Mouse (Mus musculus) liver, embryonic 13.5 days (tissue): Measurements from ENCODE around the gene Ptafr. TPM values are rescaled to one million over a fixed set of nuclear protein-coding genes. Genes with fewer than 3 reads are reported as not detected.

Experiments
- ATAC-seq: fragments of 200-750 bp; cut with Nextera tagmentation; 2 replicates; pipeline ENCODE4 v1.8.0; 2017; ENCODE audit warnings: low read depth, mild to moderate bottlenecking, moderate number of reproducible peaks, moderate library complexity
- DNase-seq: peaks from one replicate; pipeline ENCODE4 v3.0.0; 2022
- H3K27ac ChIP-seq: fragments of 300-500 bp; sonication (generic); 2 replicates; pipeline ENCODE4 v1.5.1; 2015; ENCODE audit warnings: moderate library complexity, mild to moderate bottlenecking, inconsistent platforms
- H3K27me3 ChIP-seq: fragments of 300-500 bp; sonication (generic); 2 replicates; pipeline ENCODE4 v1.6.1; 2015; ENCODE audit warnings: mild to moderate bottlenecking, inconsistent platforms
- H3K36me3 ChIP-seq: fragments of 300-500 bp; sonication (generic); 2 replicates; pipeline ENCODE4 v1.6.1; 2015; ENCODE audit warnings: mild to moderate bottlenecking, inconsistent platforms
- H3K4me1 ChIP-seq: fragments of 300-500 bp; sonication (generic); replicated peaks from 2 replicates; pipeline ENCODE4 v1.6.1; 2015; ENCODE audit warnings: inconsistent platforms
- H3K4me2 ChIP-seq: fragments of 300-500 bp; sonication (generic); 2 replicates; pipeline ENCODE4 v1.6.1; 2015; ENCODE audit warnings: inconsistent platforms, mild to moderate bottlenecking, moderate library complexity
- H3K4me3 ChIP-seq: fragments of 300-500 bp; sonication (generic); replicated peaks from 2 replicates; pipeline ENCODE4 v1.5.1; 2015; ENCODE audit warnings: mild to moderate bottlenecking, inconsistent platforms
- H3K9ac ChIP-seq: fragments of 300-500 bp; sonication (generic); 2 replicates; pipeline ENCODE4 v1.6.1; 2015; ENCODE audit warnings: mild to moderate bottlenecking, inconsistent platforms
- H3K9me3 ChIP-seq: fragments of 300-500 bp; sonication (generic); replicated peaks from 2 replicates; pipeline ENCODE4 v1.6.1; 2016; ENCODE audit warnings: inconsistent platforms
- WGBS: fragments of 180-500 bp; shearing (Covaris S2); methylation state at CpG from one replicate; pipeline ENCODE4 v1.1.7; 2015; ENCODE audit not compliant: insufficient replicate concordance; 5-methylcytosine and 5-hydroxymethylcytosine counted together
- polyA plus RNA-seq: library from polyadenylated mRNA; unstranded; fragments of >200 nt; fragmentation: Nextera tagmentation; extraction: Ambion mirVana; gene quantifications from 2 replicates; pipeline ENCODE4 v1.2.1, GENCODE M21; 2015

Gene Ptafr
- polyA plus RNA-seq, 1 experiment from 2014 or later = 0.67 TPM

DNA sequence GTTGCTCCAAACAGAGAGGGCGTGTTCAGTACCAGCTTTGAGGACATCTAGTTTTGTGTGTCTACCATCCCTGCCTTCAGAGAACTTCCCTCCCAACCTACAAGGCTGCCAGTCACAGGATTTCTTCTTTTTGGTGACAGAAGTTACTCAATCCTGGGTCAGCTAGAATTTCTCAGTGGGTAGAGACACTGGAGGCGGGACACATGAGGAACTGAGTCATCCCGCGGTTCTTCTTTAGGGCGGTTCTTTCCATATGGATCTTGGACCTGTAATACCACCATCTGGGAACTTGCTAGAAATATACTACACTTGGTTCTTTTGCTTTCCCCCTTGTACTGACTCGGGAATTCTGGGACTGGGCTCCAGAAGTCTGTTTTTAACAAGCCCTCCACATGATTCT is 54.0 kb downstream of the Ptafr start:
- no peak overlapping the region for H3K27ac ChIP-seq
- DNase-seq = no peak
- H3K9me3 ChIP-seq = peaks cover 12% of the 10 kb centered on the region; the same call in 1 of the 2 replicates
- H3K4me2 ChIP-seq = no peak overlapping the region
- 0 out of 2 replicates have a peak, but pooled peaks cover 3% of the 10 kb centered on the region for H3K27me3 ChIP-seq
- no peak overlapping the region for H3K4me3 ChIP-seq
- no peak for ATAC-seq
- peaks cover 15% of the 10 kb centered on the region for H3K4me1 ChIP-seq
- 60% methylated on average over 6 of the region's 6 CpGs for WGBS
- H3K36me3 ChIP-seq = no peaks in the 10 kb centered on the region
- H3K9ac ChIP-seq = no peak overlapping the region

DNA sequence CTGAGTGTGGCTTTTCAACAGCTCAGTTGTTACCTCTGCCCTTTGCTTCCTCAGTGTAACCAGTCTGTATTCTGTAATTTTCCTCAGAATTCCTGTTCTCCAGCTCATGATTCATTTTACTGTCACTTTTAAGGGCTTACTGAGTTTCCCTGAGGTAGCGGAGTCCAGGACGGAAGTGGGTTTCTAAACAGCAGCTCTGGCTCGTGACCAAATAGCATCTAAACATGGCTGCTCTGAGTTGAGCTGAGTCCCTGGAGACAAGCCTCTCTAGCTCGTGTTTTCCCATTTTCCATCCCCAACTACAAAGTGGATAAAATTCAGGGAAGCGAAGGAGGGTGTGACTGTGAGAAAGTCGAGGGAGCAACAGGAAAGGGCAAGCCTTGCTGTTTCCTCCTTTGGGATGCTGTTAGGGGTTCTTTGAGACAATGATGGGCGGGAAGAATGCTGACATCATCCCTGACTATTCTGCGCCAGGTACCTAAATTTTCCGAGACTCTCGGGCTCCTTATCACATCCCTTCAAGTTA is 55.0 kb downstream of the Ptafr start:
- DNase-seq = no peak
- 66% methylated on average over 10 of the region's 10 CpGs for WGBS
- no peak for ATAC-seq
- Histone ChIP-seq H3K36me3 (no peaks in the 10 kb centered on the region), H3K4me1 (peaks cover 24% of the 10 kb centered on the region), H3K27ac (no peak overlapping the region), H3K27me3 (0 out of 2 replicates have a peak, but pooled peaks cover 3% of the 10 kb centered on the region), H3K9me3 (peaks cover 12% of the 10 kb centered on the region; the same call in 1 of the 2 replicates), H3K4me2 (no peak overlapping the region), H3K9ac (no peak overlapping the region), H3K4me3 (no peak overlapping the region)

- H3K4me1 ChIP-seq = peaks cover 34% of the 10 kb centered on the region
- ATAC-seq (no peak), DNase-seq (no peak)
- no peak overlapping the region for H3K4me2 ChIP-seq
- H3K27me3 ChIP-seq = 0 out of 2 replicates have a peak, but pooled peaks cover 3% of the 10 kb centered on the region
- no peaks in the 10 kb centered on the region for H3K36me3 ChIP-seq
- H3K27ac ChIP-seq = no peak overlapping the region
- no peak overlapping the region for H3K9ac ChIP-seq
- H3K9me3 ChIP-seq = peaks cover 5% of the 10 kb centered on the region; the same call in 1 of the 2 replicates
- no peak overlapping the region for H3K4me3 ChIP-seq
- WGBS = 75% methylated on average over 4 of the region's 4 CpGs
Observed at GRCm38 (mm10) chr4:132620134-132620533, 56.3 kb downstream of the Ptafr start.

- H3K9me3 ChIP-seq = peaks cover 3% of the 10 kb centered on the region; the same call in 1 of the 2 replicates
- H3K36me3 ChIP-seq = no peaks in the 10 kb centered on the region
- no peak overlapping the region for H3K4me2 ChIP-seq
- H3K4me1 ChIP-seq = peaks cover 42% of the 10 kb centered on the region
- 0 out of 2 replicates have a peak, but pooled peaks cover 3% of the 10 kb centered on the region for H3K27me3 ChIP-seq
- 60% methylated on average over 7 of the region's 7 CpGs for WGBS
- H3K27ac ChIP-seq = peak overlapping the region; percentile 95
- no peak overlapping the region for H3K4me3 ChIP-seq
- no peak overlapping the region for H3K9ac ChIP-seq
- DNase-seq (no peak), ATAC-seq (no peak)
Observed at GRCm38 (mm10) chr4:132621287-132622068, 57.6 kb downstream of the Ptafr start.

GRCm38 (mm10) chr4:132624034-132624657 is 60.3 kb downstream of the Ptafr start:
- ATAC-seq (peak; percentile 95), DNase-seq (peak; percentile 88)
- 20% methylated on average over 5 of the region's 5 CpGs for WGBS
- H3K4me2 ChIP-seq = peak overlapping the region; percentile 62
- H3K9ac ChIP-seq = peak overlapping the region; percentile 62
- H3K9me3 ChIP-seq = peaks cover 3% of the 10 kb centered on the region; the same call in 1 of the 2 replicates
- H3K27me3 ChIP-seq = no peaks in the 10 kb centered on the region
- H3K4me1 ChIP-seq = peaks cover 45% of the 10 kb centered on the region
- peak overlapping the region; percentile 95 for H3K27ac ChIP-seq
- H3K36me3 ChIP-seq = no peaks in the 10 kb centered on the region
- peak overlapping the region; percentile 26 for H3K4me3 ChIP-seq

DNA sequence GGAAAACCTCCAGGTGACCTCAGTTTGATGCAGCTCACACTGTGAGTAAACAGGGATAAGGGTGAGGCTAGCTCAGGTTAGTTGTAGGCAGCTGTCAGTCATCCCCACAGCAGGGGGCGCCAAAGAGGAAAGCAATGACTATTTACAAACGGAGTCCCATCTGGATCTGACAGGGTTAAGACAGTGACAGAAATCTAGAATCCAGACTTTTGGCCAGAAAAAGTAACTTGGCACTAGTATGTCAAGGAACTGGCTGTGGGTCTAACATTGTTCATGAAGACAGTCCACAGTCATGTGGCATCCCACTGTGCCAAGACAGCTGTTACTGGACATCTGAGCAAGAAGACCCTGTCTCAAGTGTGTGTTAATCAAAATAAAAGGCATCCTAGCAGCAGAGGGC is 65.0 kb downstream of the Ptafr start:
- Histone ChIP-seq H3K27me3 (no peaks in the 10 kb centered on the region), H3K9me3 (no peaks in the 10 kb centered on the region), H3K4me2 (no peak overlapping the region), H3K4me3 (no peak overlapping the region), H3K36me3 (no peaks in the 10 kb centered on the region), H3K27ac (no peak overlapping the region), H3K4me1 (peaks cover 38% of the 10 kb centered on the region), H3K9ac (no peak overlapping the region)
- DNase-seq = peak; percentile 72
- 12% methylated on average over 2 of the region's 2 CpGs for WGBS
- no peak for ATAC-seq

Other genes starting within 250 kb of the Ptafr start
- gene Trnau1ap, start 234.5 kb upstream of the Ptafr start, polyA plus RNA-seq = 43.1 and 45.3 TPM in 2 replicates
- gene Rcc1, start 210.5 kb upstream of the Ptafr start, polyA plus RNA-seq = 79.4 and 80.2 TPM in 2 replicates
- gene Phactr4, start 141.6 kb upstream of the Ptafr start, polyA plus RNA-seq = 10.3 and 12.5 TPM in 2 replicates
- gene Med18, start 100.1 kb upstream of the Ptafr start, polyA plus RNA-seq = 17.1 and 19.7 TPM in 2 replicates
- gene Sesn2, start 53.6 kb upstream of the Ptafr start, polyA plus RNA-seq = 7.0 TPM in 2 replicates
- 1,559 and 1,572 TPM in 2 replicates for gene Atpif1, start 30.4 kb upstream of the Ptafr start, polyA plus RNA-seq
- gene Dnajc8, start 28.5 kb upstream of the Ptafr start, polyA plus RNA-seq = 125 and 148 TPM in 2 replicates
- 15.0 and 20.9 TPM in 2 replicates for gene Eya3, start 74.9 kb downstream of the Ptafr start, polyA plus RNA-seq
- gene Xkr8, start 168.5 kb downstream of the Ptafr start, polyA plus RNA-seq = 3.5 and 3.6 TPM in 2 replicates
- gene Smpdl3b, start 193.2 kb downstream of the Ptafr start, polyA plus RNA-seq = 1.1 and 1.2 TPM in 2 replicates
- 107 and 117 TPM in 2 replicates for gene Rpa2, start 204.3 kb downstream of the Ptafr start, polyA plus RNA-seq
- gene Themis2, start 232.3 kb downstream of the Ptafr start, polyA plus RNA-seq = 1.7 and 2.4 TPM in 2 replicates